Mouse (Mus musculus) hindbrain, postnatal 0 days (tissue): ENCODE data around the gene Dap. TPM values are rescaled to one million over a fixed set of nuclear protein-coding genes. Genes with fewer than 3 reads are reported as not detected.

Experiments used
- ATAC-seq: fragments of 200-750 bp; cut with Nextera tagmentation; 2 replicates; pipeline ENCODE4 v1.8.0; 2017; ENCODE audit warnings: mild to moderate bottlenecking, moderate TSS enrichment, moderate library complexity
- DNase-seq: peaks from one replicate; pipeline ENCODE4 v3.0.0-alpha.2; 2015; ENCODE audit warnings: low spot score
- H3K27ac ChIP-seq: fragments of 300-500 bp; sonication (generic); 2 replicates; pipeline ENCODE4 v1.5.1; 2014; ENCODE audit warnings: mild to moderate bottlenecking
- H3K27me3 ChIP-seq: fragments of 300-500 bp; sonication (generic); 2 replicates; pipeline ENCODE4 v1.6.1; 2014; ENCODE audit warnings: low read length, mixed read lengths; ENCODE audit not compliant: insufficient read depth
- H3K36me3 ChIP-seq: fragments of 300-500 bp; sonication (generic); 2 replicates; pipeline ENCODE4 v1.6.1; 2014; ENCODE audit warnings: low read length, mixed read lengths; ENCODE audit not compliant: insufficient read depth
- H3K4me1 ChIP-seq: fragments of 300-500 bp; sonication (generic); 2 replicates; pipeline ENCODE4 v1.6.1; 2014; ENCODE audit warnings: antibody characterized with exemption, low read length, mixed read lengths; ENCODE audit not compliant: insufficient read depth
- H3K4me2 ChIP-seq: fragments of 300-500 bp; sonication (generic); 2 replicates; pipeline ENCODE4 v1.6.1; 2014; ENCODE audit warnings: low read depth, mild to moderate bottlenecking, low read length, moderate library complexity, mixed read lengths
- H3K4me3 ChIP-seq: fragments of 300-500 bp; sonication (generic); 2 replicates; pipeline ENCODE4 v1.5.1; 2014; ENCODE audit warnings: low read length
- H3K9ac ChIP-seq: fragments of 300-500 bp; sonication (generic); replicated peaks from 2 replicates; pipeline ENCODE4 v1.6.1; 2014; ENCODE audit warnings: mild to moderate bottlenecking, low read length, moderate library complexity, mixed read lengths
- H3K9me3 ChIP-seq: fragments of 300-500 bp; sonication (generic); 2 replicates; pipeline ENCODE4 v1.6.1; 2016; ENCODE audit warnings: low read length, mixed read lengths
- CTCF ChIP-seq: IDR thresholded peaks from 2 replicates; pipeline ENCODE4 v1.5.1; 2016; ENCODE audit warnings: antibody characterized with exemption, control low read depth, low read depth
- WGBS: fragments of 180-500 bp; shearing (Covaris S2); extraction: QIAGEN DNeasy Blood & Tissue Kit; methylation state at CpG from one replicate; pipeline ENCODE4 v1.1.7; 2014; 5-methylcytosine and 5-hydroxymethylcytosine counted together
- polyA plus RNA-seq: library from polyadenylated mRNA; unstranded; fragments of >200 nt; fragmentation: Nextera tagmentation; extraction: Ambion mirVana; gene quantifications from 2 replicates; pipeline ENCODE4 v1.2.1, GENCODE M21; 2015
- total RNA-seq: library from RNA; depleted of rRNA; stranded (reverse); fragments of >200 nt; gene quantifications from 2 replicates; pipeline ENCODE4 v1.2.3, GENCODE M21; 2014

Gene Dap
- total and polyA plus RNA-seq, 2 experiments from 2014 or later, result 17.6 to 29.5 TPM

DNA sequence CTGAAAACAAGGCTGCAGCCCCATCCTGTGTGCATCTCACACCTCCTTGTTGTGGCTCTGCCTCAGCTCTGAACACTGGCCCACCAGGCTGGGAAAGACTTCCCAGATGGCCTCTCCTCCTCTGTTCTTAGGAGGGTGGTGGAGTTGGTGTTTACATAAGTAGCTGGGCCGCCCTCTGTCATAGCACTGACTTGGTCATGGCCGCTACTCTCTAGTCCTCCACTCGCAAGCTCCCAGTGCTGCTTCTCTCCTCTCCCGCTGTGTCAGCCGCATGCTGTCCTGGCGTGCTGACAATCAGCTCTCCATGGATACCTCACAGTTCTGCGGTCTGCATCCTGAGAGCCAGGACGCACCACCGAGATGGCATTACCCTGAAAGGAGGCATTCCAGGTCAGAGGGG lies 22.9 kb downstream of the Dap start:
- WGBS, result 43% methylated on average over 9 of the region's 9 CpGs
- ATAC-seq, result peak; percentile 41; the same call in 1 of the 2 replicates

DNA sequence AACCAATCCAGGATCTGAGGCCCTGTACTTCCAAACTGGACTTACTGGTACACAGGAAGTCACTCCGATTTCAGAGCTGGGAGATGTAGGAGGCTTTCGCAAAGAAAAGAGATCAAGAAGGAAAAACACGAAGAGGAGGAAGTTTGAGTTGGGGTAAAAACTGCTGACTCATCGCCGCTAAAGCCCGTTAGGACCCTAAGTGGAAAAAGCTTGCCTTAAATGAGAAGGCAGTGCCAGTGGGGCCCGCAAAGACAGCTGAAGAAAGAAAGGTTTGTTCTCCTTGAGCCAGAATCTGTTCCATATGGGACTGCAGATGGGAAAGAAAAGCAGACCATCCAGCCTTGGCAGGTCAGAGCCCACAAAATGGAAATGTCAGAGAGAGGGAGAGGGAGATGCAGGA lies 24.8 kb downstream of the Dap start:
- H3K36me3 ChIP-seq, result no peaks in the 10 kb centered on the region
- no peaks in the 10 kb centered on the region for H3K27me3 ChIP-seq
- no peak overlapping the region for H3K27ac ChIP-seq
- 80% methylated on average over 7 of the region's 7 CpGs for WGBS
- H3K9me3 ChIP-seq, result no peaks in the 10 kb centered on the region
- no peak overlapping the region for H3K4me3 ChIP-seq
- no peak for TF ChIP-seq CTCF
- peaks cover 7% of the 10 kb centered on the region; the same call in 1 of the 2 replicates for H3K4me1 ChIP-seq
- DNase-seq (no peak), ATAC-seq (no peak)
- H3K9ac ChIP-seq, result no peak overlapping the region
- H3K4me2 ChIP-seq, result no peak overlapping the region

More for the DNA sequence above, 22.9 kb downstream of the Dap start:
- H3K4me1 ChIP-seq, result peaks cover 7% of the 10 kb centered on the region; the same call in 1 of the 2 replicates
- TF ChIP-seq CTCF, result no peak
- H3K4me2 ChIP-seq, result no peak overlapping the region
- H3K4me3 ChIP-seq, result no peak overlapping the region
- no peak overlapping the region for H3K9ac ChIP-seq
- H3K27ac ChIP-seq, result no peak overlapping the region
- H3K27me3 ChIP-seq, result no peaks in the 10 kb centered on the region
- H3K36me3 ChIP-seq, result no peaks in the 10 kb centered on the region
- H3K9me3 ChIP-seq, result no peaks in the 10 kb centered on the region
- no peak for DNase-seq

DNA sequence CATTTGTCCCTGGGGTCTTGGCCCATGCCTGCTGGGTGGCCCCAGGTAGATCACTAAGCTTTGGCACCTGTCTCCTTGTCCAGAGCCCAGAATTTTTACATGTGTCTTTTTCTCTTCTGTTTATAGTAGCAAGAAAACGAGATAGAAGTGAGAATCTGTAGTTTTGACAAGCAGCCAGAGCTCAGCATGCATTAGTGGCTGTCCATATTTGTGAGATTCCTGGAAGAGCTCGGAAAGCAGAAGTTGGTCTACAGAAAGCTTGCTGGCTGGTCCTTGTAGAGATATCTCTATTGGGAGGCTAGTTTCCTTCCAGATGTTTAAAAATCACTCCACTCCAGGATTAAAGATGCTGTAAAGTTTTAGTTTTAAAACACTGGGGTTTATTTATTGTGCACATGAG lies 25.9 kb downstream of the Dap start:
- Histone ChIP-seq H3K4me3 (no peak overlapping the region), H3K9ac (no peak overlapping the region), H3K27ac (no peak overlapping the region), H3K36me3 (no peaks in the 10 kb centered on the region), H3K27me3 (no peaks in the 10 kb centered on the region), H3K4me2 (no peak overlapping the region), H3K9me3 (no peaks in the 10 kb centered on the region), H3K4me1 (peaks cover 7% of the 10 kb centered on the region; the same call in 1 of the 2 replicates)
- DNase-seq, result no peak
- TF ChIP-seq CTCF, result no peak
- WGBS, result 52% methylated on average over 2 of the region's 2 CpGs
- ATAC-seq, result no peak

DNA sequence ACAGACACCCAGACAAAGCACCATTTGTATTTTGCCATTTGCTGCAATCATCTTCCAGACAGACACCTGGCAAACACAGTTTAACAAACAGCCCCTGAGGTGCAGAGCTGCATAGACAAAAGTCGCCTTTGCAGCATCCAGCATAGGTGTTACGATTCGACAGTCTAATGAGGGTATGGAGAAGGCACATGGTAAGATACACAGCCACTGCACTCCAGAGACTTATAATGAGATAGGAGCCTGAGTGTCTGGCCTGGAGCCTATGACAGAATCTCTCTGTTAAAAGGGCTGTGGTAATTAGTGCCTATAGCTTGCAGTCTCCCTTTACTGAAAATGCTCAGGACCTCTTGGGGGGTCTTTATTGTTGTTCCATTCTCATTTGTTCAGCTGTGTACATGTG lies 26.6 kb downstream of the Dap start:
- peaks cover 7% of the 10 kb centered on the region; the same call in 1 of the 2 replicates for H3K4me1 ChIP-seq
- 46% methylated on average over 3 of the region's 3 CpGs for WGBS
- ATAC-seq, result no peak
- no peaks in the 10 kb centered on the region for H3K9me3 ChIP-seq
- no peaks in the 10 kb centered on the region for H3K36me3 ChIP-seq
- no peaks in the 10 kb centered on the region for H3K27me3 ChIP-seq
- no peak overlapping the region for H3K4me2 ChIP-seq
- TF ChIP-seq CTCF, result no peak
- DNase-seq, result no peak
- H3K4me3 ChIP-seq, result no peak overlapping the region
- no peak overlapping the region for H3K9ac ChIP-seq
- H3K27ac ChIP-seq, result no peak overlapping the region

DNA sequence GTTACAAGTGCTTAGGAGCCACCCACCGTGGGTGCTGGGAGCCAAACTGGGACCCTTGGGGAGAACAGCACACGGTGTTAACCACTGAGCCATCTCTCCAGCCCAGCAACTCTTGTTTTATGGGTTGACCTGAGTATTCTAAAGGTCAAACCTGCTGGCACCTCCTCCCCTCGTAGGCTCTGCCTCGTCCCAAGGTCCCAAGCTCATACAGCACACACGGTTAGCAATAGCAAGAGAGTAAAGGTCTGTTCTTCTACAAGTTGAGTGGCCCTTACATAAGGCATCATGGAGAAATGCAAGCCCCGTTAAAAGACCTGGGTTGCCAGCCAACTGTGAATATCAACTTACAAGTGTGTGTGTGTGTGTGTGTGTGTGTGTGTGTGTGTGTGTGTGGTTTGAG lies 27.1 kb downstream of the Dap start:
- DNase-seq (no peak), ATAC-seq (no peak)
- no peak for TF ChIP-seq CTCF
- no peaks in the 10 kb centered on the region for H3K9me3 ChIP-seq
- WGBS, result 91% methylated on average over 6 of the region's 6 CpGs
- peaks cover 7% of the 10 kb centered on the region; the same call in 1 of the 2 replicates for H3K4me1 ChIP-seq
- no peak overlapping the region for H3K27ac ChIP-seq
- H3K36me3 ChIP-seq, result no peaks in the 10 kb centered on the region
- H3K4me3 ChIP-seq, result no peak overlapping the region
- H3K9ac ChIP-seq, result no peak overlapping the region
- no peaks in the 10 kb centered on the region for H3K27me3 ChIP-seq
- H3K4me2 ChIP-seq, result no peak overlapping the region

DNA sequence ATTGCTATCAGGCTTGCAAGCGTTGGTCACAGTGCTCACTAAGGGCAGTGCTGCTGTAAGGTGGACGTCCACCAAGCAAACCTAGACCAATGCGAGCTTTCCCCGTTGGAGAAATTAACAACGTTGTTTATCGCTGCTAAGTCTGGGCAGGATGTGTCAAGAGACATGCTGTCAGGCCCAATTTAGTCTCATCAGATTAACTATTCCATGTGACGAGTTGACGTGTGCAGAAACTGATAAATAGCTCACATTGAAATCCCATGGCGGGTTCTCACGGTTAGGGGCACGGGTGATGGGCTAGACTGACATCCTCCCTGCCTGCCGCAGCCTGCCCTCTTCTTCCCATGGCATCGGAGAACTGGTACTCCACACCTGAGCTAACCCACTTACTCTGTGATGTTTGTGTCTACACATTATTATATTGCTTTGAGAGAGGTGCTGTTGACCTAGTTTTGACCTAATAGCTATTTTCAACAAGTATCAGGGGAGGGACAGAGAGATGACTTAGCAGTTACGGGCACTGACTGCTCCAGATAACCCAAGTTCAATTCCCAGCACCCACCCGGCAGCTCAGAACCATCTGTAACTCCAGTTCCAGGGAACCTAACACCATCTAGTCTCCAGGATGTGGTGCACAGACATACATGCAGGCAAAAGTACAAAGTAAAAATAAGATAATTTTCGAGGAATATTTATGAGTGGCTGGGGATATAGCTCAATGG lies 28.6 kb downstream of the Dap start:
- no peak overlapping the region for H3K9ac ChIP-seq
- DNase-seq, result no peak
- H3K4me1 ChIP-seq, result peaks cover 7% of the 10 kb centered on the region; the same call in 1 of the 2 replicates
- H3K4me3 ChIP-seq, result no peak overlapping the region
- H3K36me3 ChIP-seq, result no peaks in the 10 kb centered on the region
- WGBS, result 68% methylated on average over 16 of the region's 16 CpGs
- no peaks in the 10 kb centered on the region for H3K9me3 ChIP-seq
- H3K27me3 ChIP-seq, result no peaks in the 10 kb centered on the region
- no peak for TF ChIP-seq CTCF
- ATAC-seq, result no peak
- H3K27ac ChIP-seq, result no peak overlapping the region
- H3K4me2 ChIP-seq, result no peak overlapping the region

DNA sequence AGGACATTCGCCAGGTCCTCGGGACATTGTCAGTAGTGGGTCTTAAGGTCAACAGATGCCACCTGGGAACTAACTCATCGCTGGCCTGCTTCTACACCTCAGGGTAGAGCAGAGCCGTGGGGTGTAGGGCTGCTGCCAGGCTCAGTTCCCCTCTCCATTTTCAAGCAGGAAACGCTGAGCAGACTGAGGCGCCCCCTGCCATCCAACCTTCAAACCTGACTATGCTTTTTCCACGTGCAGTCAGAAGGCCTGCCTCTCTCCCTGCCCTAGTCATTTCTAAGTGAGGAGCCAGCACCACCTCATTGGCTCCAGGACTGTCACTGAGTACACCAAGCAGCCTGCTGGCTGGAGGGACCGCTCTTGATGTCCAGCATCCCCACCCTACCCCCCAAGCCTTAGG lies 29.3 kb downstream of the Dap start:
- Histone ChIP-seq H3K9me3 (no peaks in the 10 kb centered on the region), H3K4me2 (no peak overlapping the region), H3K4me1 (peaks cover 7% of the 10 kb centered on the region; the same call in 1 of the 2 replicates), H3K27ac (no peak overlapping the region), H3K36me3 (no peaks in the 10 kb centered on the region), H3K4me3 (no peak overlapping the region), H3K27me3 (no peaks in the 10 kb centered on the region), H3K9ac (no peak overlapping the region)
- peak; percentile 34 for TF ChIP-seq CTCF
- 68% methylated on average over 8 of the region's 8 CpGs for WGBS
- DNase-seq, result no peak
- 0 out of 2 replicates have a peak, but pooled peaks have one; percentile 19 for ATAC-seq
